Mouse (Mus musculus): ENCODE measurements around the gene Hist1h4a.

GRCm38 (mm10) chr13:23724239-23724638, 36.8 kb downstream of the Hist1h4a start:
- TF ChIP-seq POLR2A (IDR thresholded peaks at IDR 0.05; ENCODE audit: insufficient read depth, low read depth, low read length) (no peak), CTCF (IDR thresholded peaks at IDR 0.05; ENCODE audit: insufficient read depth, low read depth, low read length) (no peak)
